Mouse (Mus musculus) embryonic facial prominence, embryonic 11.5 days (tissue): ENCODE results near the gene Il17rc. TPM values are rescaled to one million over a fixed set of nuclear protein-coding genes. Genes with fewer than 3 reads are reported as not detected.
A peak's percentile ranks its signal among the peaks of the same experiment; 100 is the strongest.

ENCODE experiments used
- ATAC-seq: fragments of 200-750 bp; cut with Nextera tagmentation; replicated peaks from 2 replicates; pipeline ENCODE4 v1.8.0; 2017; ENCODE audit warnings: low read depth; ENCODE audit not compliant: insufficient number of reproducible peaks, low FRiP score, low TSS enrichment
- DNase-seq: peaks from one replicate; pipeline ENCODE4 v3.0.0-alpha.2; 2015; ENCODE audit warnings: low spot score
- H3K27ac ChIP-seq: fragments of 300-500 bp; sonication (generic); replicated peaks from 2 replicates; pipeline ENCODE4 v1.5.1; 2014; ENCODE audit warnings: mild to moderate bottlenecking, low read depth, low read length, control low read depth
- H3K27me3 ChIP-seq: fragments of 300-500 bp; sonication (generic); 2 replicates; pipeline ENCODE4 v1.6.1; 2014; ENCODE audit warnings: mild to moderate bottlenecking, low read length, moderate library complexity, mixed read lengths; ENCODE audit not compliant: control insufficient read depth, insufficient read depth
- H3K36me3 ChIP-seq: fragments of 300-500 bp; sonication (generic); replicated peaks from 2 replicates; pipeline ENCODE4 v1.6.1; 2014; ENCODE audit warnings: low read depth, mild to moderate bottlenecking, low read length, moderate library complexity, mixed read lengths; ENCODE audit not compliant: control insufficient read depth, insufficient read depth
- H3K4me1 ChIP-seq: fragments of 300-500 bp; sonication (generic); 2 replicates; pipeline ENCODE4 v1.6.1; 2014; ENCODE audit warnings: low read length, mixed read lengths; ENCODE audit not compliant: control insufficient read depth, insufficient read depth
- H3K4me2 ChIP-seq: fragments of 300-500 bp; sonication (generic); 2 replicates; pipeline ENCODE4 v1.6.1; 2014; ENCODE audit warnings: low read depth, mild to moderate bottlenecking, control low read depth, low read length, moderate library complexity
- H3K4me3 ChIP-seq: fragments of 300-500 bp; sonication (generic); 2 replicates; pipeline ENCODE4 v1.5.1; 2014; ENCODE audit warnings: low read depth, low read length, control low read depth
- H3K9ac ChIP-seq: fragments of 300-500 bp; sonication (generic); replicated peaks from 2 replicates; pipeline ENCODE4 v1.6.1; 2014; ENCODE audit warnings: mild to moderate bottlenecking, control low read depth, low read length
- H3K9me3 ChIP-seq: fragments of 300-500 bp; sonication (generic); replicated peaks from 2 replicates; pipeline ENCODE4 v1.6.1; 2016; ENCODE audit warnings: mild to moderate bottlenecking, low read length, inconsistent platforms, mixed read lengths; ENCODE audit not compliant: control insufficient read depth
- WGBS: fragments of 180-500 bp; shearing (Covaris S2); extraction: QIAGEN DNeasy Blood & Tissue Kit; methylation state at CpG from one replicate; pipeline ENCODE4 v1.1.7; 2014; 5-methylcytosine and 5-hydroxymethylcytosine counted together
- polyA plus RNA-seq: library from polyadenylated mRNA; unstranded; fragments of >200 nt; fragmentation: Nextera tagmentation; extraction: Ambion mirVana; gene quantifications from 2 replicates; pipeline ENCODE4 v1.2.1, GENCODE M21; 2014

The Il17rc gene
- polyA plus RNA-seq, 1 experiment from 2014 or later: 1.3 TPM

DNA sequence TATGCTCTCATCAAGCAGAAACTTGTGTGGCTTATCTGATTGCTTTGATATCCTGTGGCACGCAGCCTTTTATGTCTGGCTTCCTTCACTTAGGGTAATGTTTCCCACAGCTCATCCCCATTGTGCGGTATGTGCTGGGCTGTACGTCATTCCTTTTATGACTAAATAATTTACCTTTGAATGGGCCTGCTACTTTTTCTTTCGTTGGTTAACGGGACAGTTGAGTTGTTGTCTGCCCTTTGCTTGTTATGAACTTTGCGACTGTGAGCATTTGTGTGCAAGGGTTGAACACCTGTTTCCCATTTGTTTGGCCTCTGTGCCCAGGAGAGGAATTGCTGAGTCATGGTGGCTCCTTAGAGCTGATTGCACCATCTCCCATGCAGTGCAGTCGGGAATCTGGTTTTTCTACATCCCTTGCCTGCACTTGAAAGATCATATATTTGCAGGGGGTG, 15.9 kb downstream of the Il17rc start:
- DNase-seq (peak; percentile 86), ATAC-seq (no peak)
- no peak overlapping the region for H3K4me3 ChIP-seq
- WGBS: 44% methylated on average over 7 of the region's 7 CpGs
- H3K4me2 ChIP-seq: no peak overlapping the region
- no peaks in the 10 kb centered on the region for H3K9me3 ChIP-seq
- no peaks in the 10 kb centered on the region for H3K36me3 ChIP-seq
- H3K27ac ChIP-seq: no peak overlapping the region
- H3K27me3 ChIP-seq: peaks cover 7% of the 10 kb centered on the region
- peaks cover 4% of the 10 kb centered on the region; the same call in 1 of the 2 replicates for H3K4me1 ChIP-seq
- no peak overlapping the region for H3K9ac ChIP-seq

DNA sequence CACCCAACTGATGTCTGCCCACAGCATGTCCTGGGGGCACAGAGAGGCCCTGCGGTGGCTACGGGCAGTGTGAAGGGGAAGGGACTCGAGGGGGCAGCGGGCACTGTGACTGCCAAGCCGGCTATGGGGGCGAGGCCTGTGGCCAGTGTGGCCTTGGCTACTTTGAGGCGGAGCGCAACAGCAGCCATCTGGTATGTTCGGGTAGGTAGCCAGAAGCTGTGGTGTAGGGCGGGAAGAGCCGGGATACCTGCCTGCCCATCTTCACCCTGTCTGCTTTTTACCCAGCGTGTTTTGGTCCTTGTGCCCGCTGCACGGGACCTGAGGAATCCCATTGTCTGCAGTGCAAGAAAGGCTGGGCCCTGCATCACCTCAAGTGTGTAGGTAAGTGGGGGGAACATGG, 18.2 kb downstream of the Il17rc start:
- Histone ChIP-seq H3K36me3 (no peaks in the 10 kb centered on the region), H3K4me1 (no peaks in the 10 kb centered on the region; the same call in 1 of the 2 replicates), H3K9ac (no peak overlapping the region), H3K4me2 (no peak overlapping the region), H3K27me3 (peaks cover under 1% of the 10 kb centered on the region; the same call in 1 of the 2 replicates), H3K27ac (no peak overlapping the region), H3K9me3 (no peaks in the 10 kb centered on the region), H3K4me3 (no peak overlapping the region)
- no peak for ATAC-seq
- no peak for DNase-seq
- WGBS: 90% methylated on average over 14 of the region's 14 CpGs

DNA sequence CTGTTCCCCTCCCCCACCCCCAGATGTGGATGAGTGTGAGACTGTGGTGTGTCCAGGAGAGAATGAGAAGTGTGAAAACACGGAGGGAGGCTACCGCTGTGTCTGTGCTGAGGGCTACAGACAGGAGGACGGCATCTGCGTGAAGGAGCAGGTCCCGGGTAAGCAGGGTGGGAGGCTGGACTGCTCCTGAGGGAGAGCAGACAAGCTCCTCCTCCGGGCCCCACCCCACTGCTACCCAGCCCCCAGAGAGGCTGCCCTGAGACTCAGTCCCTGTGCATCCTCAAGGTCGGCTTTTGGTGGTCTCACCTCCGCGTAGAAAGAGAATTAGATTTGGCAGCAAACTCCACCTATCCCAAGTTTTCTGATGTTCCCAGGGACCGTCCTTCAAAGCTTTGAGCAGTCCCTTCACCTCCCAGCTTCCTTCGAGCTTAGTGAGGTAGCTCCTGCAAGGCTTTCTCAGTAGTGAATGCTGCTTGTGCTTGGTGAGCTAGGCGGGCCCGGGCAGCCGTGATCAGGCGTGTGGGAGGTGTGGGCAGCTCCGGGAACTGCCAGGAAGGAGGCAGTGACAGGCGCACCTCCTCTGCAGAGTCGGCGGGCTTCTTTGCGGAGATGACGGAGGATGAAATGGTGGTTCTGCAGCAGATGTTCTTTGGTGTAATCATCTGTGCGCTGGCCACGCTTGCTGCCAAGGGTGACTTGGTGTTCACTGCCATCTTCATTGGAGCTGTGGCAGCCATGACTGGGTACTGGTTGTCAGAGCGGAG, 21.1 kb downstream of the Il17rc start:
- 76% methylated on average over 24 of the region's 24 CpGs for WGBS
- no peak overlapping the region for H3K9ac ChIP-seq
- H3K4me1 ChIP-seq: no peaks in the 10 kb centered on the region; the same call in 1 of the 2 replicates
- H3K27ac ChIP-seq: no peak overlapping the region
- H3K4me2 ChIP-seq: no peak overlapping the region
- H3K9me3 ChIP-seq: no peaks in the 10 kb centered on the region
- H3K4me3 ChIP-seq: no peak overlapping the region
- no peaks in the 10 kb centered on the region for H3K36me3 ChIP-seq
- DNase-seq: no peak
- no peak for ATAC-seq
- H3K27me3 ChIP-seq: peaks cover 15% of the 10 kb centered on the region

DNA sequence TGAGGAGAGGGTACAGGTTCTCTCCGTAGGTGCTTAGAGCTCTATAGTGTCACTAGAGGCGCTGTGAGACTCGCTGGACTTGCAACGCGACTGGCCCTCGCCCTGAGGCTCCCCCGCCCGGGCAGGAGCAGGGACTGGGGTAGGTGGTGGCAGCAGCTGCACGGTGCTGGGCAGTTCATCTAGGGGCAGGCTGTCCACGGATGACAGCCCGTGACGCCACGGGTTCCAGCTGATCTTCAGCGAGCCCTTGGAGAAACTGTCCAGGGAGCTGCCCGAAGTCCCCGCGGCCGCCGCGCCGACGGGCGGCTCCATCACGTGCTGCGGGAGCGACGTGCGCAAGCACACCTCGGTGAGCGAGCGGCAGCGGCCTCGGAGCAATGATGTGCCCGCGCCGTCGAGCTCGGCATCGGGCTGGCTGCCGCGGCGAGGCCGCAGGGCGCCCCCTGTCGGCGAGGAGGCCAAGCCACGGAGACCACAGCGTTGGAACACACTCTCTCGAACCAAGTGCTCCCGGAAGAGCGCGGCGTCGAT, 23.1 kb downstream of the Il17rc start:
- Histone ChIP-seq H3K27me3 (peaks cover 15% of the 10 kb centered on the region), H3K4me3 (peak overlapping the region; percentile 37), H3K4me2 (peak overlapping the region; percentile 56), H3K36me3 (no peaks in the 10 kb centered on the region), H3K27ac (no peak overlapping the region), H3K9me3 (no peaks in the 10 kb centered on the region), H3K4me1 (no peaks in the 10 kb centered on the region; the same call in 1 of the 2 replicates), H3K9ac (peak overlapping the region; percentile 44)
- ATAC-seq: peak; percentile 69
- WGBS: 1% methylated on average over 53 of the region's 54 CpGs
- peak; percentile 77 for DNase-seq

DNA sequence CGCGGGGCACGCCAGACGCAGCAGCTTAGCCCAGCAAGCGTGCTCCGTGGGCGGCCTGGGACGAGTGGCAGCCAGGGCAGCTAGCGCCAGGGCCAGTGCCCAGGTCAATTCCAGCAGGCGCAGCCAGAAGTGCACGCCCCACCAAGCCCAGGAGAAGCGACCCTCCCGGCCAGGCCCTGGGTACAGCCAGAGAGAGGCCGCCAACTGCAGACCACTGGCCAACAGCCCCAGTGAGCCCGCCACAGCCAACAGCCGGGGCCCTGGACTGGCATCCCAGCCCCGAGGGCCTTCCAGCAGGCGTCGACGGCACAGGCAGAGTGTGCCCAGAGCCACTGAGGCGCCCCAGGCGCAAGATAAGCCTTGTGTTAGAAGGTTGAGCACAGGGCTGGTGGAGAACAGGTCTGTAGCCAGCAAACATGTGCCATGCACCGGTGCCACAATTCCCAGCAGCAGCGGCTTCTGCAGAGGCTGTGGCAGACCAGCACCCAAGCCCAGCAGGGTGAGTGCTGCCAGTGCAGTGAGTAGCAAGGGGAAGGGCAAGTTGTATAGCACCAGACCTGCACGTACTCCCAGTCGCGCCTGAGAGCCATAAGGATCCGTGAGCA, 23.9 kb downstream of the Il17rc start:
- Histone ChIP-seq H3K4me1 (no peaks in the 10 kb centered on the region; the same call in 1 of the 2 replicates), H3K9ac (0 out of 2 replicates have a peak overlapping the region, but pooled peaks have one; percentile 6), H3K27ac (no peak overlapping the region), H3K9me3 (no peaks in the 10 kb centered on the region), H3K4me2 (no peak overlapping the region; the same call in 1 of the 2 replicates), H3K4me3 (peak overlapping the region; percentile 37; the same call in 1 of the 2 replicates), H3K27me3 (peaks cover 15% of the 10 kb centered on the region), H3K36me3 (no peaks in the 10 kb centered on the region)
- DNase-seq (no peak), ATAC-seq (no peak)
- WGBS: 50% methylated on average over 28 of the region's 28 CpGs

DNA sequence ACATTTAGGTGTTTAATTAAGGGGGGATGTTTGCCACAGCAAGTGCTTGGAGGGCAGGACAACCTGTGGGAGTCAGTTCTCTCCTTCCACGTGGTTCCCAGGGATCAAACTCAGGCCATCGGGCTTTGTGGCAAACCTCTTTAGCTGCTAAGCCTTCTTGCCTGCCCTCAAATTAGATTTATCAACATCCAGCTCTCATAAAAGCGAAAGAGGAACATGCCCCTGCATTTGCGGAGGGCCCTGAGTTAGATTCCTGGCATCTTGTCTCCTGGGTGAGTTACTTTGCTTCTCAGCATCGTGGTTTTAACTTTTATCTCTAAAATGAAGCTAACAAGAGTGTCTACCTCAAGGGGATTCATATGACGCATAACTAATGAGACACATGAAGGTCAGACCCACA, 28.1 kb downstream of the Il17rc start:
- 78% methylated on average over 6 of the region's 6 CpGs for WGBS

DNA sequence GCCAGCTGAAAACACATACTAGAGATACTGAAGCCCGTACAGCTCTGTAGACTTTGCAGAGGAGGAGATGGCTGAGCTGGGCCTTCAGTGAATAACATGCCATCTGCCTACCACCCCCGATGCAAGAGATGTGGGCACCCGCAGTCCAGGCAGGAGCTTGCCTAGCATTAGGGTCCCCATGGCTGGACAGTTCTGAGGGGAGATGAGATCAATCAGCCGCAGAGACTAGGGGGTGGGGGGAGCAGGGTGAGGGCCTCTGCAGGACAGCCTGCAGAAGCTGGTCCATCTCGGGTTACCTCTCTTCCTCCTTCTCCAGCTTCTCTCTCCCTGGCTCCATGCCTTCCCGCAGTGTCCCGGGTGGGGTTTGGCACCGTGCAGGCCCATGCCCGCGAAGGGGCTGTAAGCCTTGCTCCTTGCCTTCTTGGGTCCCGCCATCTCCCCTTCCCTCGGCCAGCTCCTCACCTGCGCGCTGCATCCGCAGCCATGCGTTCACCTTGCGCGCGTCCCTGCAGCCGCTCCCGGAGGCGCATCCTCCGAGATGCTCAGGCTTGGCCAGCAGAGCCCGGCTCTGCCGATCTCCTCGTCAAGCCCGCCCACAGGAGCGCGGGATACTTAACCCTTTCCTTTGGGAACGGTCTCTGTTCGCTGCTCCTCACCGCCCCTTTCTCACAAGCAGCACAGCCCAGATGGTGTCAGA, 30.3 kb downstream of the Il17rc start, which contains the start of gene Prrt3:
TSS of gene Prrt3 (minus strand) at position 544 of the 697 bp plus-strand sequence.
- Histone ChIP-seq H3K9me3 (no peaks in the 10 kb centered on the region), H3K27ac (no peak within 1 kb of the TSS), H3K4me3 (peak within 1 kb of the TSS; percentile 48), H3K27me3 (no peaks in the 10 kb centered on the region; the same call in 1 of the 2 replicates), H3K4me2 (peak within 1 kb of the TSS; percentile 84), H3K9ac (peak within 1 kb of the TSS; percentile 69), H3K36me3 (no peaks in the 10 kb centered on the region), H3K4me1 (no peaks in the 10 kb centered on the region)
- DNase-seq (peak; percentile 75), ATAC-seq (peak; percentile 55)
- 2% methylated on average over 32 of the region's 32 CpGs for whole genome bisulfite sequencing

More for the DNA sequence above, 28.1 kb downstream of the Il17rc start:
- DNase-seq: no peak
- Histone ChIP-seq H3K27ac (no peak overlapping the region), H3K9ac (no peak overlapping the region), H3K4me1 (no peaks in the 10 kb centered on the region; the same call in 1 of the 2 replicates), H3K4me2 (no peak overlapping the region), H3K4me3 (no peak overlapping the region), H3K36me3 (no peaks in the 10 kb centered on the region), H3K27me3 (peaks cover 15% of the 10 kb centered on the region), H3K9me3 (no peaks in the 10 kb centered on the region)
- no peak for ATAC-seq
